Mouse (Mus musculus): ENCODE data around the gene Dnase2a. TPM values are rescaled to one million over a fixed set of nuclear protein-coding genes. Genes with fewer than 3 reads are reported as not detected.

Dnase2a gene
- total and polyA plus RNA-seq, 2 experiments, result 13.0 to 20.0 TPM

- TF ChIP-seq CTCF (IDR thresholded peaks at IDR 0.05; ENCODE audit: low read depth, low read length) (no peak), POLR2A (IDR thresholded peaks at IDR 0.05; ENCODE audit: extremely low read depth, insufficient read depth, low read length) (no peak)
- H3K36me3 ChIP-seq (ENCODE audit: control insufficient read depth, insufficient read depth, low read length), result no peaks in the 10 kb centered on the region
- H3K27ac ChIP-seq (replicated peaks; ENCODE audit: insufficient read depth, low read depth, low read length), result no peak overlapping the region
- peak overlapping the region; percentile 72 for H3K4me3 ChIP-seq (ENCODE audit: insufficient read depth, low read depth, low read length)
- peaks cover 11% of the 10 kb centered on the region; the same call in 1 of the 2 replicates for H3K4me1 ChIP-seq (ENCODE audit: control insufficient read depth, insufficient read depth, low read length)
- WGBS, result 54% methylated on average over 20 of the region's 20 CpGs
- peaks cover 4% of the 10 kb centered on the region; the same call in 1 of the 2 replicates for H3K79me2 ChIP-seq (ENCODE audit: control insufficient read depth, insufficient read depth, low read length)
- H3K27me3 ChIP-seq (ENCODE audit: control insufficient read depth, insufficient read depth, low read length), result no peaks in the 10 kb centered on the region
- H3K9ac ChIP-seq (ENCODE audit: low read depth, low read length), result peak overlapping the region; percentile 76
- DNase-seq (ENCODE audit: extremely low read depth, low read depth, low spot score), result no peak
Observed at GRCm38 (mm10) chr8:84909162-84909767, 905 bp downstream of the Dnase2a start.

- Histone ChIP-seq H3K79me2 (ENCODE audit: control insufficient read depth, insufficient read depth, low read length) (peaks cover 4% of the 10 kb centered on the region; the same call in 1 of the 2 replicates), H3K27me3 (ENCODE audit: control insufficient read depth, insufficient read depth, low read length) (no peaks in the 10 kb centered on the region), H3K36me3 (ENCODE audit: control insufficient read depth, insufficient read depth, low read length) (no peaks in the 10 kb centered on the region), H3K4me3 (ENCODE audit: insufficient read depth, low read depth, low read length) (no peak overlapping the region), H3K9ac (ENCODE audit: low read depth, low read length) (no peak overlapping the region), H3K4me1 (ENCODE audit: control insufficient read depth, insufficient read depth, low read length) (peaks cover 11% of the 10 kb centered on the region; the same call in 1 of the 2 replicates), H3K27ac (replicated peaks; ENCODE audit: insufficient read depth, low read depth, low read length) (no peak overlapping the region)
- TF ChIP-seq POLR2A (IDR thresholded peaks at IDR 0.05; ENCODE audit: extremely low read depth, insufficient read depth, low read length), result no peak
- TF ChIP-seq CTCF (IDR thresholded peaks at IDR 0.05; ENCODE audit: low read depth, low read length), result no peak
- DNase-seq (ENCODE audit: extremely low read depth, low read depth, low spot score), result no peak
- WGBS, result 80% methylated on average over 5 of the region's 5 CpGs
Observed at GRCm38 (mm10) chr8:84909949-84910348, 1.6 kb downstream of the Dnase2a start.

- no peaks in the 10 kb centered on the region for H3K36me3 ChIP-seq (ENCODE audit: control insufficient read depth, insufficient read depth, low read length)
- peaks cover 11% of the 10 kb centered on the region; the same call in 1 of the 2 replicates for H3K4me1 ChIP-seq (ENCODE audit: control insufficient read depth, insufficient read depth, low read length)
- WGBS, result 79% methylated on average over 6 of the region's 6 CpGs
- no peak overlapping the region for H3K9ac ChIP-seq (ENCODE audit: low read depth, low read length)
- TF ChIP-seq POLR2A (IDR thresholded peaks at IDR 0.05; ENCODE audit: extremely low read depth, insufficient read depth, low read length) (no peak), CTCF (IDR thresholded peaks at IDR 0.05; ENCODE audit: low read depth, low read length) (no peak)
- no peak overlapping the region for H3K27ac ChIP-seq (replicated peaks; ENCODE audit: insufficient read depth, low read depth, low read length)
- no peak for DNase-seq (ENCODE audit: extremely low read depth, low read depth, low spot score)
- peaks cover 4% of the 10 kb centered on the region; the same call in 1 of the 2 replicates for H3K79me2 ChIP-seq (ENCODE audit: control insufficient read depth, insufficient read depth, low read length)
- H3K4me3 ChIP-seq (ENCODE audit: insufficient read depth, low read depth, low read length), result no peak overlapping the region
- no peaks in the 10 kb centered on the region for H3K27me3 ChIP-seq (ENCODE audit: control insufficient read depth, insufficient read depth, low read length)
Observed at GRCm38 (mm10) chr8:84910551-84910950, 2.2 kb downstream of the Dnase2a start.

DNA sequence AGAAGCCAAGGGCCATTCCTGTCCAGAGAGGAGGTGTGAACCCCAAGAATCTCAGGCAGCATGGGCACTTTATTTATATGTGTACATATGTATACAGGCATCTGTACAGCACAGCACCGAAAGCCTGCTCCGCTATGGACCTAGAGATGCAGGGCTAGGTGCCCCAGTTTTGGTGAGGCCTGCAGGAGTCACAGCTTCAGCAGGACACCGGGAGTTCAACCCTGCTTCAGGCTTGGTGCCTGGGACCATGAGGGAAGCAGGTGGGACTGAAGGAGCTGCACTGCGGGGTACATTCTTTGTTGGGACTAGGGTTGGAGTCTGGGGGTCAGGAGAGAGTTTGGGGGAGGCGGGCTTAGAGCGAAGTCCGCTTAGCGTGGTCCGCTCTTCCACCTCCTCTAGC, 3.5 kb downstream of the Dnase2a start:
- no peak for TF ChIP-seq POLR2A (IDR thresholded peaks at IDR 0.05; ENCODE audit: extremely low read depth, insufficient read depth, low read length)
- TF ChIP-seq CTCF (IDR thresholded peaks at IDR 0.05; ENCODE audit: low read depth, low read length), result no peak
- no peak overlapping the region for H3K4me3 ChIP-seq (ENCODE audit: insufficient read depth, low read depth, low read length)
- H3K4me1 ChIP-seq (ENCODE audit: control insufficient read depth, insufficient read depth, low read length), result peaks cover 11% of the 10 kb centered on the region; the same call in 1 of the 2 replicates
- H3K36me3 ChIP-seq (ENCODE audit: control insufficient read depth, insufficient read depth, low read length), result no peaks in the 10 kb centered on the region
- peaks cover 4% of the 10 kb centered on the region; the same call in 1 of the 2 replicates for H3K79me2 ChIP-seq (ENCODE audit: control insufficient read depth, insufficient read depth, low read length)
- DNase-seq (ENCODE audit: extremely low read depth, low read depth, low spot score), result no peak
- no peaks in the 10 kb centered on the region for H3K27me3 ChIP-seq (ENCODE audit: control insufficient read depth, insufficient read depth, low read length)
- H3K27ac ChIP-seq (replicated peaks; ENCODE audit: insufficient read depth, low read depth, low read length), result no peak overlapping the region
- 95% methylated on average over 9 of the region's 9 CpGs for WGBS
- no peak overlapping the region for H3K9ac ChIP-seq (ENCODE audit: low read depth, low read length)

- 57% methylated on average over 27 of the region's 27 CpGs for WGBS
- Histone ChIP-seq H3K4me3 (ENCODE audit: insufficient read depth, low read depth, low read length) (peak overlapping the region; percentile 55; the same call in 1 of the 2 replicates), H3K36me3 (ENCODE audit: control insufficient read depth, insufficient read depth, low read length) (no peaks in the 10 kb centered on the region), H3K27ac (replicated peaks; ENCODE audit: insufficient read depth, low read depth, low read length) (no peak overlapping the region), H3K79me2 (ENCODE audit: control insufficient read depth, insufficient read depth, low read length) (peaks cover 4% of the 10 kb centered on the region; the same call in 1 of the 2 replicates), H3K9ac (ENCODE audit: low read depth, low read length) (no peak overlapping the region; the same call in 1 of the 2 replicates), H3K4me1 (ENCODE audit: control insufficient read depth, insufficient read depth, low read length) (peaks cover 11% of the 10 kb centered on the region; the same call in 1 of the 2 replicates), H3K27me3 (ENCODE audit: control insufficient read depth, insufficient read depth, low read length) (no peaks in the 10 kb centered on the region)
- DNase-seq (ENCODE audit: extremely low read depth, low read depth, low spot score), result no peak
- TF ChIP-seq CTCF (IDR thresholded peaks at IDR 0.05; ENCODE audit: low read depth, low read length) (no peak), POLR2A (IDR thresholded peaks at IDR 0.05; ENCODE audit: extremely low read depth, insufficient read depth, low read length) (no peak)
Observed at GRCm38 (mm10) chr8:84912391-84912790, 4.0 kb downstream of the Dnase2a start.
